Mouse (Mus musculus) macrophage (primary cell): Measurements from ENCODE around the gene Tmem8. TPM values are rescaled to one million over a fixed set of nuclear protein-coding genes. Genes with fewer than 3 reads are reported as not detected.
A peak's percentile ranks its signal among the peaks of the same experiment; 100 is the strongest.

Experiments used
- H3K27ac ChIP-seq: fragments of 350-480 bp; formaldehyde crosslinking; 2 replicates; pipeline ENCODE4 v1.9.0; 2021
- H3K36me3 ChIP-seq: fragments of 350-480 bp; formaldehyde crosslinking; 2 replicates; pipeline ENCODE4 v1.9.0; 2021; ENCODE audit errors: inconsistent target
- H3K4me3 ChIP-seq: fragments of 350-480 bp; formaldehyde crosslinking; 2 replicates; pipeline ENCODE4 v1.9.0; 2021; ENCODE audit errors: inconsistent target
- H3K79me2 ChIP-seq: fragments of 350-480 bp; formaldehyde crosslinking; 2 replicates; pipeline ENCODE4 v1.9.0; 2021; ENCODE audit errors: inconsistent target
- WGBS: methylation state at CpG from one replicate; pipeline ENCODE4 v1.1.7; 2026; ENCODE audit warnings: inconsistent platforms; ENCODE audit not compliant: missing documents; 5-methylcytosine and 5-hydroxymethylcytosine counted together
- polyA plus RNA-seq: library from polyadenylated mRNA; stranded (reverse); fragments of 250-400 nt; gene quantifications from 3 replicates; pipeline ENCODE4 v1.2.4, GENCODE M21; 2018; ENCODE audit warnings: inconsistent platforms

Tmem8 gene
- polyA plus RNA-seq, 1 experiment from 2014 or later: 37.7 TPM

DNA sequence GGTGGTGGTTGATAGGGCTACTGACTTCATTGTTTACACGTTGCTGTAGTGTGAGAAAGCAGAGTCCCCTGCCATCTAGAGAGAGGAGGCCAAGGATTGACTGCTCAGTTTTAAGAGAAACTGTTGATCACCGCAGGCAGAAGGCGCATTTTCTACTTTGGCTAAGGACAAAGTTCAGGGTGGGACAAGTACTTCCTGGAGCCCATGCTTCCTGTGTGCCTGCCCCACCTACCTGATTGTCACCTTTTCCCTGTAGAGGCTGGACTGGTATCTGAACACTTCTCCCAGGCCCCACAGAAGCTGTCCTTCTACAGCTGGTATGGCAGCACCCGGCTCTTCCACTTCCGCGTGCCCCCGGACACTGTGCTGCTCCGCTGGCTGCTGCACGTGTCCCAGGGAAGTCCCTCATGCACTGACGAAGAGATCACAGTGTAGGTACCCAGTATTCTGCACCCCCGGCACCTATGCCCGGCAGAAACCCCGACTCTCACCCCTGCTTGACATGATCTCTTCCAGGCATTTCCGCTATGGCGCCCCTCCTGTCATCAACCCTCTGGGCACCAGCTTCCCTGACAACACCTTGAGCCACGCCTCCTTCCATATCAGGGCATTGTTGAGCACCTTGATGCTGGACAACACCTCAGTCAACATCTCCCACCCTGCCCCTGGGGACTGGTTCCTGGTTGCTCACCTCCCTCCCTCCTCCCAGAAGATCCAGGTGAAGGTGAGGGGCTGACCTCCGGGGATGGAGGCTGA lies 3.6 kb downstream of the Tmem8 start:
- 89% methylated on average over 17 of the region's 17 CpGs for WGBS

DNA sequence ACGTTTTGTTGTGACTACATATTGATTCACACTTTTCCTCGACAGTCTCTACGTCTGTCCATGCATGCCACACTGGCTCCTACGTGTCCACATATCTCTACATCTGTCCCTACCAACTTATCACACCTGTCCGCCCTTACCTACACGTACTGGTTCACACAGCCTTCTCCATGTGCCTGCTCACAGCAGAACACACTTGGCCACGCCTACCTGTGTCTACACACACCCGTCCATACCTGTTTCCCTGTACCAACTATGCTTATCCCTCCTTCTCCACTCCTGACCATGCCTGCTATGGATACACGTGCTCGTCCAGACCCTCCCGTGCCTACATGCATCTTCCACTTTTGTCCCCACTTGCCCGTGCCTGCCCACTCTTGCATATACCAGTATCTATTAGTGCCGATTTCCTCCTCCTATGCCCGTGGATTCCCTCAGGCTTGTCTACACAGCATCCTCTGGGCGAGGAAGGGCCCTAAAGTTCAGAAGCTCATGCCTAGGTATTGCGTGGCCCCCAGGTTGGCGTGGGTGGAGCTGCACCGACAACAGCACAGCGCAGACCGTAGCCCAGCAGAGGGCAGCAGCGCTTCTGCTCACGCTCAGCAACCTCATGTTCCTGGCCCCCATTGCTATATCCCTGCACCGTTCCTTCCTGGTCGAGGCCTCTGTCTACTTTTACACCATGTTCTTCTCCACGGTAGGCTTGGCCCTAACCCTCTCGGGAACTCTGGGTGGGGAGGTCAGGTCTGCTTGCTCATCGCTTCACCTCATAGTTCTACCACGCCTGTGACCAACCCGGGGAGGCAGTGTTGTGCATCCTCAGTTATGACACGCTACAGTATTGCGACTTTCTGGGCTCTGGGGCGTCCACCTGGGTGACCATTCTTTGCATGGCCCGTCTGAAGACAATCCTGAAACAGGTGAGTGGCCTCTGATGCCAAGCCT lies 6.9 kb downstream of the Tmem8 start:
- Histone ChIP-seq H3K36me3 (peaks cover 41% of the 10 kb centered on the region), H3K79me2 (peaks cover 17% of the 10 kb centered on the region), H3K4me3 (no peak overlapping the region), H3K27ac (no peak overlapping the region)
- 52% methylated on average over 33 of the region's 33 CpGs for WGBS

More for the DNA sequence above, 3.6 kb downstream of the Tmem8 start:
- no peak overlapping the region for H3K4me3 ChIP-seq
- H3K27ac ChIP-seq: no peak overlapping the region
- H3K36me3 ChIP-seq: peaks cover 32% of the 10 kb centered on the region
- H3K79me2 ChIP-seq: no peaks in the 10 kb centered on the region; the same call in 1 of the 2 replicates

DNA sequence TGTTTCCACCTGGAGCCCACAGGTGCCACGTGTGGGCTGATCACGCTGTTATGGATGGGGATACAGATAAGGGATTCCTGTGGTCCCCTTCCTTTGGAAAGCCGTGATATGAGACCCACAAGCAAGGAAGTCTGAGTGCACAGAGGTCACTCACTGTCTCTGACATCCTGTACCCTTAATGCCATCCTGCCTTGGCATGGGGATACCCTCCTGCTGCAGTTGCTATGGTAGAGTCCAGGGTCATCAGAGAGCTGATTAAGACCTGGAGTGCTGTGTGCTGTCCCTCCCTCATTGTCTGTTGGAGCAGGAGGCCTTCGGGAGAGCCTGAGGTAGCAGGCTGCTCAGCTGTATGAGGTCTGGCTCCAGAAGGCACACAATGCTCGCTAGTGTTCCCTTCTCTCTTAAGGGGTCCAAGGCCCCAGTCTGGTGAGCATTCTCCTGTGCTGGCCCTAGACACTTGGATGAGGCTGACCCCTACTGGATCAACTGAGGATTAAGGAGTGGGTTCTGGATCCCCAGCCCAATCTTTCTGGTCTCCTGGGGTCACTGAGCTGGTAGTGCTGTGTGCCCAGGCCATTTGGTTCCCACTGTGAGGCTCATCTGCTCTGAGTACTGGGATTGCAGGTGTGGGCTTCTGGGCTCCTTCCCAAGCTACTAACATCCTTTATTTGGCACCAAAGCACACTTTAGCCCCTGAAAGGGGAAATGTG lies 9.5 kb downstream of the Tmem8 start:
- no peak overlapping the region for H3K4me3 ChIP-seq
- H3K27ac ChIP-seq: no peak overlapping the region
- H3K36me3 ChIP-seq: peaks cover 52% of the 10 kb centered on the region
- peaks cover 30% of the 10 kb centered on the region for H3K79me2 ChIP-seq
- 80% methylated on average over 4 of the region's 5 CpGs for WGBS

DNA sequence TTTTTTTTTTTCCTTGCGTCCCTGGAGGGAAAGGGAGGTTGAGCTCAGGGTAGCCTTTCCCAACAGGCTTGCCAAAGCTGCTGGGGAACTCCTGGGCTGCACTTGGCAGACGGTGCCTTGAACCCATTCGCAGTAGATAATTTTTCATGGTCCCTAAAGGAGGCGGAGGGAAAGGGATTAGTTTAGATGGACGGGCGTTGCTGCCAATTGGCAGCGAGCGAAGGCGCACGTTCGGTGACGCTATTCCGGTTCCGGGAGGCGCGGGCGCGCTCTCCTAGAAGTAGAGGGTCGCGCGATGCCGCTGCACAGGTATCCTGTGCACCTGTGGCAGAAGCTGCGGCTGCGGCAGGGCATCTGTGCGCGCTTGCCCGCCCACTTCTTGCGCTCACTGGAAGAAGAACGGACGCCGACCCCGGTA lies 10.2 kb downstream of the Tmem8 start, which contains the start of gene Mrpl28:
Gene Mrpl28, plus strand, starts transcription at position 234 of the 418 bp plus-strand sequence.
- H3K36me3 ChIP-seq: peaks cover 52% of the 10 kb centered on the region
- WGBS: 2% methylated on average over 32 of the region's 32 CpGs
- peak within 1 kb of the TSS; percentile 57 for H3K27ac ChIP-seq
- H3K4me3 ChIP-seq: peak within 1 kb of the TSS; percentile 98
- H3K79me2 ChIP-seq: peaks cover 30% of the 10 kb centered on the region

DNA sequence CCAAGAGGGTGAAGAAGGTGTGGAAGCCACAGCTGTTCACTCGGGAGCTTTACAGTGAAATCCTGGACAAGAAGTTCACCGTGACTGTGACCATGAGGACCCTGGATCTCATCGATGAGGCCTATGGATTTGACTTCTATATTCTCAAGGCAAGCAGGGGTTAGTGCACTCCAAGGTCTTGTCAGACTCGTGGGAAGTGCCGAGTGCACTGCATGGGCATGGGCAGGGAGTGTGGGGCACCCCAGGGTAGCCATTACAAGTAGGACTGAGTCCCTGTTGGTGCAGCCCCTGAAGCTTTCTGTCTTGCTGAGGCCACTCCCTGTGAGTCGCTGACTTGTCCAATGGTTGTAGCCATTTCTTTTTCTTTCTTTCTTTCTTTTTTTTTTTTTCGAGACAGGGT lies 11.5 kb downstream of the Tmem8 start:
- peak overlapping the region; percentile 98 for H3K4me3 ChIP-seq
- WGBS: 84% methylated on average over 6 of the region's 7 CpGs
- peaks cover 30% of the 10 kb centered on the region for H3K79me2 ChIP-seq
- H3K36me3 ChIP-seq: peaks cover 53% of the 10 kb centered on the region
- peak overlapping the region; percentile 57 for H3K27ac ChIP-seq

DNA sequence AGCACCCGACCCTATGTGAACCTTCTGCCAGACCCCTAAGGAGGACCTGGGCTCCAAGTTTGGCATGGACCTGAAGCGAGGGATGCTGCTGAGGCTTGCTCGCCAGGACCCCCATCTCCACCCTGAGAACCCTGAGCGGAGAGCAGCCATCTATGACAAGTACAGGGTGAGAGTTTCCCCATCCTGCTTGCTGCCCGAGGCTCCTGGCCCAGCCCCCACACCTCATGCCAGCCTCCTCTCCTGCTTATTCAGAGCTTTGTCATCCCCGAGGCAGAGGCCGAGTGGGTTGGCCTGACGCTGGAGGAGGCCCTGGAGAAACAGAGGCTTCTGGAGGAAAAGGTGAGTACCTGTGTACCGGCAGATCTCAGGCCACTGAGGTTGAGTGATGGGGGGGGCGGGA lies 12.1 kb downstream of the Tmem8 start:
- H3K79me2 ChIP-seq: peaks cover 30% of the 10 kb centered on the region
- peaks cover 60% of the 10 kb centered on the region for H3K36me3 ChIP-seq
- 95% methylated on average over 10 of the region's 10 CpGs for WGBS
- H3K4me3 ChIP-seq: no peak overlapping the region
- H3K27ac ChIP-seq: no peak overlapping the region

DNA sequence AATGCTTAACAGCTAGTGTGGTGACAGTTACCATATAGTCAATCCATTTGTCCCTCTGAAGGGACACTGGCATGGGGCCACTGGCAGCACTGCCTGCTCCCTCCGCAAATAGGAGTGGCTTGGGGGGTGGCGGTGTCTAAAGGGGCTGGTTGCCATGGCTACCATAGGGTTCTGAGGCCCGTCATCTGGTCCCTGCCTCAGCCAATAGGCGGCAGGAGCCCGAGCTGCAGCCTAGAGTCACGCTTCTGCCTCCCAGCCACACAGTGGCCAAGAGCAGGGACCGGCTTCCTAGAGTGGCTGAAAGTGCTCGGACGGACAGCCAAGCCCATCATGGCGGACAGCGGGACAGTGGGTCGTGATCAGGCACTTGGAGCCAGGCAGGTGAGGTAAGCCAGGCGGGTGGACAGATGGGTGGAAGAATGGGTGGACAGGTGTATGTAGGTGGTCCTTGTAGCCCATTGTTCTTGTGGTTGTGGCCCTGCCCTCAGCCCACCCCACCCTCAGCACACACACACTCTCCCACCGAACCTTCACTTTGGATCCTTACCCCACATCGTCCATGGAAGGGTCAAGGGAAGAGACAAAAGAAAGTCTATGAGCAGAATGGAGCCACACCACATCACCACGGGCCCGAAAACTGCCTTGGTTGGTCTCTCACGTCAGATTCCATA lies 18.1 kb downstream of the Tmem8 start:
- peaks cover 50% of the 10 kb centered on the region for H3K36me3 ChIP-seq
- WGBS: 98% methylated on average over 18 of the region's 18 CpGs
- no peak overlapping the region for H3K4me3 ChIP-seq
- H3K27ac ChIP-seq: no peak overlapping the region
- peaks cover 4% of the 10 kb centered on the region; the same call in 1 of the 2 replicates for H3K79me2 ChIP-seq

DNA sequence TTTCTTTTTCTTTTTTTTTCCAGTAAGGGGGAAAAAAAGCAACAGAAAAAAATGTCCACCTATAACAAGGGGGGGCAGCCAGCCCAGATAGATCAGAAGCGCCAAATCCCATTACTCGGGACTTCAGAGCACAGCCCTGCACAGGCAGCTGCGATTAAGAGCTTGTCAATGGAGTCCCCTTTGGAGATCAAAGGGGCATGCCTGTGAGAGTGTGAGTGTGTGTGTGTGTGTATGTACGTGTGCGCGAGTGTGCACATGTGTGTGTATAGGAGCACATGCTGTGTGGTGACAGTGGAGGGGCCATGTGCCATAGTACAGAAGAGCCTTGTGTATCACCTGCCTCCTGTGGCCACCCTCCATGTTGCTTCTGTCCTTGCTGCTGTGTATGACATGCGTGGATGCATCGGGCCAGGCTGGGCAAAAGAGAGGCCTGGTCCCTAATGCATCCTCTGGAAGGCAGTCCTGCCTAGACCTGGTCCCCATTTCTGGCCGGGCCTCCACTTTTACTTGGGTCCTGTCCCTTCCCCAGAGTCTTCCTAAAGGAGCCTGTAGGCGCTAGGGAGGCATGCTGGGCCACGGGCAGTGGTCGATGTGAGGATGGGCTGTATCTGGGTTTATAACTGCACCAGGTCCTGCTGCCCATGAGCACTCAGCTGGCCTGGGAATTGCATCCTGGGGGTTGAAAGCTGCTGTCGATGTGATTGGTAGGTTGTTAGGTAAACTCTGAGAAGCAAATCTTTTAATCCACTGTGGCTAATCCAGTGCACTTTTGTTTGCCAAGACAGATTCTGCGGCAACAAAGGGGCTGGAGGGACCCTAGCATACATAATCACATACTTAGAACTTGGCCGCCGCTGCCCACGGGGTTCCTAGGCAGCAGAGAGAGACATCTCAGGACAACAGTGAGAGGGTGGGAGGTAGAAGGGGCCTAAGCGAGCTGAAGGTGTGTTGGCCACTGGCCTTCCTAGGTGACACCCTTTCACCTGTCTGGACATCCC lies 19.1 kb downstream of the Tmem8 start:
- Histone ChIP-seq H3K27ac (no peak overlapping the region), H3K36me3 (peaks cover 40% of the 10 kb centered on the region), H3K79me2 (no peaks in the 10 kb centered on the region), H3K4me3 (no peak overlapping the region)
- WGBS: 95% methylated on average over 16 of the region's 18 CpGs

DNA sequence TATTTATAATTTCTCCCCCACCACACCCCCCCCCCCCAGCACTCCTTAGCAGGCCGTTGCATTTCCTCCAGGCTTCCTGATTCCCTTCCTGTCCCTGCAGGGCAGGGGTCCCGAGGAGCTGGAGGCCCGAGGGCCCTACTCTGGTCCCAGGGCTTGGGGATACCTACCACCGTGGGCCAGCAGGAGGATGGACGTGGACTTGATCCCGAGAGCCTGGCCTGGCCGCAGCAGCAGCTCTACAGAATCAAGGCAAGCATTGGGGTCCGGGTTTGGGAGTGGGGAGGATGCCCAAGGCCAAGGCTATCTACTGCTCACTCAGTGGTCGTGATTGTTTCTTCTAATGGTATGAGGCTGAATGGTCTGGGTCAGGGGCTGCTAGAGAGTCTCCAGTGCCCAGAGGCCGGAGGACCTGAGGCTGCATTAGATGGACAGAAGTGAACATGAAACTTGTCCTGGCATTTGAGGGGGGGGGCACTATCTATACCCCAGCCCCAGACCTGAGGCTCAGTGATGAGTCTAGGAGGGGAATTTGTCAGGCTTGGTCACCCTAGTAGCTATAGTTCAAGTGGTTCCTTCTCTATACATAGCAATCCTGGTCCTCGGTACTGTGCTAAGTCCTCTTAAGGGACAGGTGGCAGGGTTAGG lies 24.1 kb downstream of the Tmem8 start:
- H3K36me3 ChIP-seq: no peaks in the 10 kb centered on the region
- peaks cover 33% of the 10 kb centered on the region for H3K79me2 ChIP-seq
- H3K4me3 ChIP-seq: no peak overlapping the region
- no peak overlapping the region for H3K27ac ChIP-seq
- WGBS: 73% methylated on average over 11 of the region's 11 CpGs

DNA sequence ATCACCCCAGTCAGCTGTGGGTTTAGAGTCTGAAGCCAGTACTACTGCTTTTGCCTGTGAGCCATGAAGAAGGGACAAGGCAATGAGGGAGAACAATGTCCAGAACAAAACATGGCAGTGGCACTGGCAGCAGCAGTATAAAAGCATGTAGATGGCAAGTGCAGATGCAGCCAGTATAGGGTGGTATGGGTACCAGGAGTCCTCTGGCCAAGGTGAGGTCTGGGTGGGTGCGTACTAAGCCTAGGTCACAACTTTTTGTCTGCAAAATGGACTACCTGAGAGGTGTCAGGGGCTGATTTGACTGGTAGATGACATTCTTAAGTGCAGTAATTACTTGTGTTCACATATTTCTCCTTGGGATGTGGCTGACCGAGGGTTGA lies 24.6 kb downstream of the Tmem8 start:
- H3K36me3 ChIP-seq: peaks cover 3% of the 10 kb centered on the region; the same call in 1 of the 2 replicates
- peaks cover 38% of the 10 kb centered on the region for H3K79me2 ChIP-seq
- peak overlapping the region; percentile 31; the same call in 1 of the 2 replicates for H3K4me3 ChIP-seq
- no peak overlapping the region for H3K27ac ChIP-seq
- 71% methylated on average over 2 of the region's 2 CpGs for WGBS

DNA sequence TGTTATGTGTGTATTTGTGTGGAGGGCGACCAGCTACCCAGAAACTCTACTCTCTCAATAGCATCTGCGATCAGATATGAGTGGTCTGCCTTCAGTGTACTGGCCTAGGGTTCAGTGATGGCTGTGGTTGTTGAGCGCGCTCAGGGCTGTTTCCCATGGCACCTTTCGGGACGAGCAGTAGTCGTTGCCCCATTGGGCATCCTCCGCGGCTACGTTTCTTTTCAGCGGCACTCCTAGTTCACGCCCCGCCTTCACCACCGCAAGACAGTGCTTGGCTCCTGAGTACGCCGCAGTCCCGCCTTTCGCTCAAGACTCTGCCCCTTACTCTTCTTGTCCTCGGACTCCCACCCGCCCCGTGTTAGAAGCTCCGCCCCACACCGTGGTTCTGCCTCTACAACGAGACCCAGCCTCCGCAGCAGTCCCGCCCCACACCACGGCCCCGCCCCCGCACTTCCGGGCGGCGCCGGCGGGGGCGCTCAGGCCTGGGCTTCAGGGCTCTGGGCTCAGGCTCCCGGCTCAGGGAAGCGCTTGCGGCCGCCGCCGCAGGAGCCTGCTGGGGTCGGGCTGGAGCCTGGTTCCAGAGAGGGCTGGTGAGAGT lies 25.2 kb downstream of the Tmem8 start, which contains the start of gene Axin1:
Gene Axin1, plus strand, starts transcription at position 450 of the 598 bp plus-strand sequence.
- WGBS: 1% methylated on average over 32 of the region's 42 CpGs
- Histone ChIP-seq H3K4me3 (peak within 1 kb of the TSS; percentile 68), H3K79me2 (peaks cover 44% of the 10 kb centered on the region), H3K36me3 (peaks cover 9% of the 10 kb centered on the region; the same call in 1 of the 2 replicates), H3K27ac (0 out of 2 replicates have a peak within 1 kb of the TSS, but pooled peaks have one; percentile 13)

DNA sequence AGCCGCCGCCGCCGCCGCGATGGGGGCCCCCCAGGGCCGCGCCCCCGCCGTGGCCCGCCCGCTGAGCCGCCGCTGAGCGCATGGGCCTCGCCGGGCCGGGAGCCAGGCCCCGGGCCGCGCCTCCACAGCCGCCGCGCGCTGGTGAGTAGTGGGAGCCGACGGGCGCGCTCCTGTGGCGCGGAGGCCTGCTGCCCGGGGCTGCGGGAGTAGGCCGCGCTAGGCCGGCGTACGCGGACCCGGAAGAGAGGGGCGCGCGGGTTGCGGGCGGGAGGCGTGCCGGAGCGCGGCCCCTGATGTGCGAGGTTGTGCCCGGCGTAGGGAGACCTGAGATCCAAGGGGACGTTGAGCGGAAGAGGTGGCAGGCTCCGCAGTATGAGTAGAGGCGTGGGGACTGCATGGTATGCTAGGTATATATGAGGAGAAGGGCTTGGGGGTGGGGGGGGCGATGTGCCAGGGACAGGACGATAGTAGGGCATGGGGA lies 25.8 kb downstream of the Tmem8 start:
- WGBS: under 1% methylated on average over 41 of the region's 58 CpGs
- Histone ChIP-seq H3K36me3 (peaks cover 14% of the 10 kb centered on the region; the same call in 1 of the 2 replicates), H3K4me3 (peak overlapping the region; percentile 68), H3K79me2 (peaks cover 50% of the 10 kb centered on the region), H3K27ac (no peak overlapping the region)
